Mouse (Mus musculus) hindbrain, embryonic 13.5 days (tissue): ENCODE results near the gene Ptprq. TPM values are rescaled to one million over a fixed set of nuclear protein-coding genes. Genes with fewer than 3 reads are reported as not detected.

Experiments used
- ATAC-seq: fragments of 200-750 bp; cut with Nextera tagmentation; 2 replicates; pipeline ENCODE4 v1.8.0; 2017; ENCODE audit warnings: moderate TSS enrichment; ENCODE audit not compliant: low FRiP score
- H3K27ac ChIP-seq: fragments of 300-500 bp; sonication (generic); 2 replicates; pipeline ENCODE4 v1.5.1; 2015; ENCODE audit warnings: inconsistent platforms, mild to moderate bottlenecking, moderate library complexity
- H3K27me3 ChIP-seq: fragments of 300-500 bp; sonication (generic); 2 replicates; pipeline ENCODE4 v1.6.1; 2015; ENCODE audit warnings: mild to moderate bottlenecking, inconsistent platforms
- H3K36me3 ChIP-seq: fragments of 300-500 bp; sonication (generic); 2 replicates; pipeline ENCODE4 v1.6.1; 2015; ENCODE audit warnings: mild to moderate bottlenecking, inconsistent platforms
- H3K4me1 ChIP-seq: fragments of 300-500 bp; sonication (generic); replicated peaks from 2 replicates; pipeline ENCODE4 v1.6.1; 2015; ENCODE audit warnings: inconsistent platforms
- H3K4me2 ChIP-seq: fragments of 300-500 bp; sonication (generic); 2 replicates; pipeline ENCODE4 v1.6.1; 2015; ENCODE audit warnings: inconsistent platforms, mild to moderate bottlenecking, moderate library complexity
- H3K4me3 ChIP-seq: fragments of 300-500 bp; sonication (generic); 2 replicates; pipeline ENCODE4 v1.5.1; 2015; ENCODE audit warnings: mild to moderate bottlenecking, inconsistent platforms
- H3K9ac ChIP-seq: fragments of 300-500 bp; sonication (generic); 2 replicates; pipeline ENCODE4 v1.6.1; 2015; ENCODE audit warnings: mild to moderate bottlenecking, inconsistent platforms
- H3K9me3 ChIP-seq: fragments of 300-500 bp; sonication (generic); 2 replicates; pipeline ENCODE4 v1.6.1; 2016; ENCODE audit warnings: inconsistent platforms
- WGBS: fragments of 180-500 bp; shearing (Covaris S2); methylation state at CpG from one replicate; pipeline ENCODE4 v1.1.7; 2015; 5-methylcytosine and 5-hydroxymethylcytosine counted together
- polyA plus RNA-seq: library from polyadenylated mRNA; unstranded; fragments of >200 nt; fragmentation: Nextera tagmentation; extraction: Ambion mirVana; gene quantifications from 2 replicates; pipeline ENCODE4 v1.2.1, GENCODE M21; 2015

The Ptprq gene
- polyA plus RNA-seq, 1 experiment from 2014 or later = 0.08 TPM

- ATAC-seq = no peak
- WGBS = 91% methylated on average over 3 of the region's 3 CpGs
- Histone ChIP-seq H3K36me3 (no peaks in the 10 kb centered on the region), H3K27ac (no peak overlapping the region), H3K4me1 (no peaks in the 10 kb centered on the region), H3K9me3 (no peaks in the 10 kb centered on the region), H3K4me3 (no peak overlapping the region), H3K4me2 (no peak overlapping the region), H3K27me3 (no peaks in the 10 kb centered on the region), H3K9ac (no peak overlapping the region)
These were observed 18.9 kb downstream of the Ptprq start for GRCm38 (mm10) chr10:107700944-107701343.

GRCm38 (mm10) chr10:107698716-107699115 is 21.1 kb downstream of the Ptprq start:
- no peak overlapping the region for H3K4me3 ChIP-seq
- no peaks in the 10 kb centered on the region for H3K4me1 ChIP-seq
- H3K9ac ChIP-seq = no peak overlapping the region
- ATAC-seq = no peak
- WGBS = 80% methylated on average over 2 of the region's 2 CpGs
- no peak overlapping the region for H3K4me2 ChIP-seq
- no peaks in the 10 kb centered on the region for H3K9me3 ChIP-seq
- no peaks in the 10 kb centered on the region for H3K27me3 ChIP-seq
- no peaks in the 10 kb centered on the region for H3K36me3 ChIP-seq
- no peak overlapping the region for H3K27ac ChIP-seq

- 84% methylated on average over 5 of the region's 5 CpGs for WGBS
- no peak overlapping the region for H3K9ac ChIP-seq
- no peaks in the 10 kb centered on the region for H3K36me3 ChIP-seq
- no peaks in the 10 kb centered on the region for H3K4me1 ChIP-seq
- ATAC-seq = no peak
- no peak overlapping the region for H3K4me3 ChIP-seq
- no peak overlapping the region for H3K27ac ChIP-seq
- no peaks in the 10 kb centered on the region for H3K27me3 ChIP-seq
- no peak overlapping the region for H3K4me2 ChIP-seq
- H3K9me3 ChIP-seq = no peaks in the 10 kb centered on the region
These were observed 22.7 kb downstream of the Ptprq start for GRCm38 (mm10) chr10:107697177-107697576.

- WGBS = 85% methylated on average over 6 of the region's 6 CpGs
- no peaks in the 10 kb centered on the region for H3K27me3 ChIP-seq
- H3K36me3 ChIP-seq = no peaks in the 10 kb centered on the region
- no peak for ATAC-seq
- no peak overlapping the region for H3K4me3 ChIP-seq
- no peaks in the 10 kb centered on the region for H3K4me1 ChIP-seq
- H3K4me2 ChIP-seq = no peak overlapping the region
- no peak overlapping the region for H3K27ac ChIP-seq
- no peaks in the 10 kb centered on the region for H3K9me3 ChIP-seq
- no peak overlapping the region for H3K9ac ChIP-seq
These were observed 32.5 kb downstream of the Ptprq start for GRCm38 (mm10) chr10:107687382-107687781.

GRCm38 (mm10) chr10:107675994-107676393 is 43.9 kb downstream of the Ptprq start:
- H3K4me3 ChIP-seq = no peak overlapping the region
- ATAC-seq = no peak
- H3K9me3 ChIP-seq = no peaks in the 10 kb centered on the region
- H3K4me1 ChIP-seq = no peaks in the 10 kb centered on the region
- 77% methylated on average over 1 of the region's 1 CpGs for WGBS
- H3K27ac ChIP-seq = no peak overlapping the region
- H3K4me2 ChIP-seq = no peak overlapping the region
- H3K27me3 ChIP-seq = no peaks in the 10 kb centered on the region
- no peaks in the 10 kb centered on the region for H3K36me3 ChIP-seq
- H3K9ac ChIP-seq = no peak overlapping the region

GRCm38 (mm10) chr10:107668374-107669094 is 51.3 kb downstream of the Ptprq start:
- 86% methylated on average over 4 of the region's 4 CpGs for WGBS
- Histone ChIP-seq H3K27me3 (no peaks in the 10 kb centered on the region), H3K4me1 (no peaks in the 10 kb centered on the region), H3K9me3 (no peaks in the 10 kb centered on the region), H3K4me2 (no peak overlapping the region), H3K36me3 (no peaks in the 10 kb centered on the region), H3K4me3 (no peak overlapping the region), H3K9ac (no peak overlapping the region), H3K27ac (no peak overlapping the region)
- no peak for ATAC-seq

- 49% methylated on average over 5 of the region's 5 CpGs for WGBS
- no peaks in the 10 kb centered on the region for H3K36me3 ChIP-seq
- H3K4me3 ChIP-seq = no peak overlapping the region
- H3K4me2 ChIP-seq = no peak overlapping the region
- ATAC-seq = no peak; the same call in 1 of the 2 replicates
- no peaks in the 10 kb centered on the region for H3K27me3 ChIP-seq
- H3K9me3 ChIP-seq = no peaks in the 10 kb centered on the region
- no peak overlapping the region for H3K27ac ChIP-seq
- H3K4me1 ChIP-seq = no peaks in the 10 kb centered on the region
- H3K9ac ChIP-seq = no peak overlapping the region
These were observed 57.3 kb downstream of the Ptprq start for GRCm38 (mm10) chr10:107662372-107663065.

GRCm38 (mm10) chr10:107661970-107662369 is 57.9 kb downstream of the Ptprq start:
- Histone ChIP-seq H3K9ac (no peak overlapping the region), H3K36me3 (no peaks in the 10 kb centered on the region), H3K4me3 (no peak overlapping the region), H3K27me3 (no peaks in the 10 kb centered on the region), H3K9me3 (no peaks in the 10 kb centered on the region), H3K4me2 (no peak overlapping the region), H3K4me1 (no peaks in the 10 kb centered on the region), H3K27ac (no peak overlapping the region)
- ATAC-seq = no peak
- 93% methylated on average over 3 of the region's 3 CpGs for WGBS

GRCm38 (mm10) chr10:107659141-107659540 is 60.7 kb downstream of the Ptprq start:
- WGBS = 89% methylated on average over 2 of the region's 2 CpGs
- no peak overlapping the region for H3K9ac ChIP-seq
- H3K4me3 ChIP-seq = no peak overlapping the region
- no peaks in the 10 kb centered on the region for H3K27me3 ChIP-seq
- H3K36me3 ChIP-seq = no peaks in the 10 kb centered on the region
- H3K4me2 ChIP-seq = no peak overlapping the region
- H3K4me1 ChIP-seq = no peaks in the 10 kb centered on the region
- no peak overlapping the region for H3K27ac ChIP-seq
- ATAC-seq = no peak
- H3K9me3 ChIP-seq = no peaks in the 10 kb centered on the region

GRCm38 (mm10) chr10:107649687-107650086 is 70.2 kb downstream of the Ptprq start:
- Histone ChIP-seq H3K36me3 (no peaks in the 10 kb centered on the region), H3K9me3 (no peaks in the 10 kb centered on the region), H3K4me1 (no peaks in the 10 kb centered on the region), H3K4me2 (no peak overlapping the region), H3K9ac (no peak overlapping the region), H3K4me3 (no peak overlapping the region), H3K27me3 (no peaks in the 10 kb centered on the region), H3K27ac (no peak overlapping the region)
- 97% methylated on average over 2 of the region's 2 CpGs for WGBS
- ATAC-seq = no peak

- WGBS = 76% methylated on average over 3 of the region's 3 CpGs
- H3K27me3 ChIP-seq = no peaks in the 10 kb centered on the region
- H3K36me3 ChIP-seq = no peaks in the 10 kb centered on the region
- H3K9me3 ChIP-seq = no peaks in the 10 kb centered on the region
- no peak overlapping the region for H3K27ac ChIP-seq
- H3K9ac ChIP-seq = no peak overlapping the region
- no peaks in the 10 kb centered on the region for H3K4me1 ChIP-seq
- H3K4me3 ChIP-seq = no peak overlapping the region
- H3K4me2 ChIP-seq = no peak overlapping the region
- ATAC-seq = no peak
These were observed 91.7 kb downstream of the Ptprq start for GRCm38 (mm10) chr10:107628104-107628503.

- H3K27me3 ChIP-seq = no peaks in the 10 kb centered on the region
- H3K4me1 ChIP-seq = no peaks in the 10 kb centered on the region
- H3K9ac ChIP-seq = no peak overlapping the region
- WGBS = 81% methylated on average over 1 of the region's 1 CpGs
- H3K36me3 ChIP-seq = no peaks in the 10 kb centered on the region
- H3K27ac ChIP-seq = no peak overlapping the region
- no peak overlapping the region for H3K4me3 ChIP-seq
- ATAC-seq = no peak
- H3K4me2 ChIP-seq = no peak overlapping the region
- H3K9me3 ChIP-seq = no peaks in the 10 kb centered on the region
These were observed 93.2 kb downstream of the Ptprq start for GRCm38 (mm10) chr10:107626648-107627047.

- WGBS = 87% methylated on average over 4 of the region's 4 CpGs
- no peaks in the 10 kb centered on the region for H3K36me3 ChIP-seq
- no peak overlapping the region for H3K4me3 ChIP-seq
- H3K27me3 ChIP-seq = no peaks in the 10 kb centered on the region
- no peaks in the 10 kb centered on the region for H3K9me3 ChIP-seq
- no peak overlapping the region for H3K4me2 ChIP-seq
- H3K9ac ChIP-seq = no peak overlapping the region
- H3K27ac ChIP-seq = no peak overlapping the region
- ATAC-seq = no peak
- H3K4me1 ChIP-seq = no peaks in the 10 kb centered on the region
These were observed 95.6 kb downstream of the Ptprq start for GRCm38 (mm10) chr10:107624211-107624610.
